Mouse (Mus musculus) 3T3-L1 (cell line): ENCODE measurements around the gene Abat.
"Not testable (repeated sequence)": the region's sequence is repeated elsewhere in the genome, so short reads cannot be mapped to it uniquely, and the experiment has no call there.

Experiments used
- DNase-seq: peaks from one replicate; pipeline ENCODE4 v3.0.0-alpha.2; 2015; ENCODE audit warnings: low read depth, low spot score

Gene Abat

GRCm38 (mm10) chr16:8532894-8533293 lies 19.7 kb downstream of the Abat start:
- no peak for DNase-seq

- no peak for DNase-seq
Measured at GRCm38 (mm10) chr16:8533477-8533876, 20.2 kb downstream of the Abat start.

- no peak for DNase-seq
Measured at GRCm38 (mm10) chr16:8534466-8535200, 21.4 kb downstream of the Abat start.

- DNase-seq: no peak
Measured at GRCm38 (mm10) chr16:8535411-8535810, 22.2 kb downstream of the Abat start.

- DNase-seq: peak; percentile 53
Measured at GRCm38 (mm10) chr16:8539150-8539865, 26.1 kb downstream of the Abat start.

GRCm38 (mm10) chr16:8540859-8541314 lies 27.7 kb downstream of the Abat start:
- DNase-seq: peak; percentile 94

- DNase-seq: no peak
Measured at GRCm38 (mm10) chr16:8547836-8548235, 34.6 kb downstream of the Abat start.

GRCm38 (mm10) chr16:8549506-8549905 lies 36.3 kb downstream of the Abat start:
- DNase-seq: no peak

- DNase-seq: no peak
Measured at GRCm38 (mm10) chr16:8554351-8554750, 41.1 kb downstream of the Abat start.

GRCm38 (mm10) chr16:8554751-8555150 lies 41.5 kb downstream of the Abat start:
- not testable (repeated sequence) for DNase-seq

- DNase-seq: not testable (repeated sequence)
Measured at GRCm38 (mm10) chr16:8555371-8555770, 42.1 kb downstream of the Abat start.

- DNase-seq: no peak
Measured at GRCm38 (mm10) chr16:8560079-8560478, 46.9 kb downstream of the Abat start.

GRCm38 (mm10) chr16:8561101-8561500 lies 47.9 kb downstream of the Abat start:
- DNase-seq: not testable (repeated sequence)

- not testable (repeated sequence) for DNase-seq
Measured at GRCm38 (mm10) chr16:8561856-8562255, 48.6 kb downstream of the Abat start.

GRCm38 (mm10) chr16:8562827-8563226 lies 49.6 kb downstream of the Abat start:
- DNase-seq: not testable (repeated sequence)

GRCm38 (mm10) chr16:8564836-8565235 lies 51.6 kb downstream of the Abat start:
- no peak for DNase-seq

GRCm38 (mm10) chr16:8565539-8565938 lies 52.3 kb downstream of the Abat start:
- DNase-seq: no peak

- no peak for DNase-seq
Measured at GRCm38 (mm10) chr16:8566115-8566711, 53.0 kb downstream of the Abat start.

GRCm38 (mm10) chr16:8568881-8569280 lies 55.7 kb downstream of the Abat start:
- DNase-seq: no peak

- no peak for DNase-seq
Measured at GRCm38 (mm10) chr16:8570336-8570735, 57.1 kb downstream of the Abat start.

GRCm38 (mm10) chr16:8570901-8571615 lies 57.8 kb downstream of the Abat start:
- DNase-seq: no peak

GRCm38 (mm10) chr16:8573041-8573440 lies 59.8 kb downstream of the Abat start:
- DNase-seq: no peak
